Mouse (Mus musculus): ENCODE measurements around the gene Nr2c2. TPM values are rescaled to one million over a fixed set of nuclear protein-coding genes. Genes with fewer than 3 reads are reported as not detected.

Gene Nr2c2
- total RNA-seq, 2 experiments from 2014 or later: 23.1 to 26.3 TPM

GRCm38 (mm10) chr6:92222021-92222420 is 130.8 kb downstream of the Nr2c2 start:
- intact Hi-C loops (cut with DNase I): no loop called here

More at GRCm38 (mm10) chr6:92222021-92222420, 130.8 kb downstream of the Nr2c2 start:
- no peak for DNase-seq

Other genes with a start within 250 kb of the Nr2c2 start
- gene Ccdc174, start 213.3 kb upstream of the Nr2c2 start, total RNA-seq (2021): 10 to 100 TPM; 10.5 to 10.8 TPM
- gene 4930590J08Rik, start 188.6 kb upstream of the Nr2c2 start, total RNA-seq (2021): under 1 TPM; 0.27 to 0.50 TPM
- 10 to 100 TPM; 19.6 to 29.9 TPM for gene Fgd5, start 112.5 kb upstream of the Nr2c2 start, total RNA-seq (2021)
- 10 to 100 TPM; 80.7 to 91.2 TPM for gene Mrps25, start 92.6 kb downstream of the Nr2c2 start, total RNA-seq (2021)
- gene Rbsn, start 123.5 kb downstream of the Nr2c2 start, total RNA-seq (2021): 10 to 100 TPM; 15.8 to 18.7 TPM
- gene Trh, start 153.3 kb downstream of the Nr2c2 start, total RNA-seq (2021): not detected